Mouse (Mus musculus) G1E-ER4 (cell line): ENCODE results near the gene Pls3. TPM values are rescaled to one million over a fixed set of nuclear protein-coding genes. Genes with fewer than 3 reads are reported as not detected.

Source experiments
- GATA1 ChIP-seq: IDR thresholded peaks from one replicate; pipeline ENCODE4 v1.8.0; 2012; ENCODE audit warnings: low read length, inconsistent platforms
- polyA plus RNA-seq: library from polyadenylated mRNA; stranded (reverse); fragments of >175 nt; gene quantifications from 2 replicates; pipeline ENCODE4 v1.2.3, GENCODE M21; 2012

Pls3 gene
- not detected in 2 replicates for polyA plus RNA-seq

DNA sequence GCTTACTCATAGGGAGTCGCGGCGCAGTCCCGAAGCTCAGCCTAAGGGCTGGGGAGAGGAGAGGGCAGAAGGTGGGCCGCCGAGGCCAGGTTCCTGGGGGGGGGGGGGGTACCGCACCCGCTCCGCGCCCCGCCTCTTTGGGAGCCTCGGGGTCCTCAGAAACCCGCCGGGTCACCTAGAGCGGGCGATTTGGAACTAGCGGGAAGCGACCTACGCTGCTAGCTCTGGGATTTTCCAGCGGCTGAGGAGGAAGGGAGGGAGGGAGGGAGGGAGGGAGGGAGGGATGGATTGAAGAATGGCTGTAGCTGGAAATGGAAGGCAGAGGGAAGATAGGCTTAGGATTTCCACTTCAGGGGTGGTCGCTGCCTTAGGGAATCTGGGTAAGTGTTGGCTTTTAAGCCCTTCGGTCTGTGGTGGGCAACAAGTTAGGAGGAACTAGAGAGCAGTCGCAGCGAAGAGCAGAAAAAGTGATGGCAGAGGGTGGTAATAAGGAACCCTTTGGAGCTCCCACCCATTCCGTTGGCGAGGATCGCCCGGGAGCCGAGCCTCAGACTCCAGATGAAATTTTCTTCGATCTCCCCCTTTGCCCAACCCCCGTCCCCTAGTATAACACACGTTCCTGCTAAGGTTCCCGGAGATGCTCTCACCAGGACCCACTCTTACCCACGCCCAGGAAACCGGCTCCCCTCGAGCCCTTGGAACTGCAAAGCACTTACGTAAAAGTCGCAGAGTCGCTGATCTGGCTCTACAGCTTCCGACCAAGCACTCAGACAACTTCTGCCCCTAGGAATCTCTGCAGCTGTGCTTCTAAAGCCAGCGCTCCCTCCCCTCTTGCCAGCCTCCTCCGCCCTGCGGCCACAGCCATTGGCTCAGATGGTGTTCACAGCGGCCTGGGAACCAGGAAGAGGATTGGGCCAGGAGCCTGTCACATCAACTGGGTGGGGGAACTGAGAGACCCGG, at the start of gene Pls3:
Gene Pls3, minus strand, starts transcription at position 851 of the 960 bp plus-strand sequence.
- no peak for TF ChIP-seq GATA1

DNA sequence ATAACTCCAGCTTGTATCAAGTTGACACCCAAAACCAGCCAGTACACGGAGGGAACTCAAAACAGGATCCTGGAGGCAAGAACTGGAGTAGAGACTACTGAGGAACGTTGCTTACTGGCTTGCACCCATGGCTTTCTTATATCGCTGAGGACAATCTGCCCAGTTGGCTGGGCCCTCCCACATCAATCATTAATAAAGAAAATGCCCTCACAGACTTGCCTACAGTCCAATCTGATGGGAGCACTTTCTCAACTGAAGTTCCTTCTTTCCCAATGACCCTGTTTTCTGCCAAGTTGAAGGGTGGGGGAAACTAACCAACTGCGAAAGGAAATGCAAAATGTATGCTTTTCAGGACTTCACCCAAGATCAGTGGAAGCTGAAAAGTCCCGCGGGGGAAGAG, 20.7 kb upstream of the Pls3 start:
- TF ChIP-seq GATA1: no peak

DNA sequence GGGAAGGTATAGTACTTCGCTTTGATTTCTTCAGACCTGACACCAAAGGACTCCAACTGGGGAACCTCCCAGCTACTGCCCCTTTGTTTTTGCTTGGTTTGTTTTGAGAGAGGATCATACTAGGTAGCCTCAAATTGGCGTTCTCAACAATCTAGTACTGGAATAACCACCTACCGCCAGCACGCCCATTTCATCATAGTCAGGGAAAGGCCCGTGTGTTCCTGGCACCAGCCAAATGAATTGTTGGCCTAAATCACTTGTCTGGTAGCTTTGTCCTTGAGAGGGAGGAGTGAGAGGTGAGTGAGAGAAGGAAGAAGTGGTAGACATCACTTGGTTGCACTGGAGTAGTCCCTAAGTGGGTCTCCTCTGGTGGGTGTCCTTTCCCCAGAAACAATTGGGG, 584 bp upstream of the Pls3 start:
- TF ChIP-seq GATA1: no peak

DNA sequence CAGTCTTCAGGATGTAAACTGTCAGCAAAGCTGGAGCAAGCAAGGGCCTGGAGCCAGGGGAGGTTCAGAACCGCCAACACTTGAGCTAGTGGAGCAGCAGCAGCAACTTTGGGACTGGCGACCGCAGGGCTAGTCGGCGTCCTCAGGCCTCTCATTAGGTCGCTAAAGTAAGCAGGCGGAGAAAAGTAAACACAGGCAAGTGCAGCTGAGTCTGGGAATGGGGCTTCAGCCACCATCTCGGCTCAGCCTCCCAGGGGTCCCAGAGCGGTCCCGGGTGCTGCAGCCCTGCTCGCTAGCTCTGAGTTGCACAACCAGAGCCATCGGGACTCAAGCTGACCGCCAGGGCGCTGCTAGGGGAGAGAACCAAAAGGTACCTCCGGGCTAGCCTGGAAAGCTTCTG, 1.2 kb downstream of the Pls3 start:
- no peak for TF ChIP-seq GATA1

DNA sequence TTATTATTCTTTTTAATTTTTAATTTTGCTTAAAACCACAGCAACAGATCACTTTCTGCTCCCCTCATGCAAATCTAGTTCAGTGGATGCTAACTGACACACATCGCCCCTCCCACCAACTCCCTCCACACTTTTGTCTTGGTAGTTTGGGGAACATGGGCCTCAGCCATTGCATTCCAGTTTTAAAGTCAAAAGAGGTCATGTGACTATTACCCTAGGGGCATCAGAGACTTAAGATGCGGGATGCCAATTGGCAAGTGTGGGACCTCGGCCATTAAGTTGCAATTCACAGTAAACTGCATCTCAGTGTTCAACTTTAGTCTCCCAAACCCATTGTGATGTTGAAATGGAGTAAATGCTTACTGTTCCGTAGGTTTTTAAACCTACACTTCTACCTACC, 1.7 kb downstream of the Pls3 start:
- no peak for TF ChIP-seq GATA1

DNA sequence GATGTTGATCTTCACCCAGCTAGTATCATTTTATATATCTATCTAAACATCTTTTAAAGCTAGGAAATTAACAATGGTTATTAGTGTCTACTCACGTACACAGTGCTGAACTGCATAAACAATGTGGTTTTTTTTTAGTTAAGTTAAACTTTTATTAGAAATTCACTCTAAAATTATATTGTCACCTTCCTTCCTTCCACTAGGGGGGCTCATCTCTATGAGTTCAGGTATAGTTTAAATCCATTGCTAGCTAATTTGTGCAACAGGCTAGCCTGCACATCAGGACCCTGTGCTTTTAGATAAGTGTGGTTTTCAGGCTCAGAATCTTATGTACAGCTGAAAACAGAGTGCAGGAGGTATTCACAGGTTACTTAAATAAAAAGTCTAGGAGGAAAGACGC, 3.1 kb downstream of the Pls3 start:
- TF ChIP-seq GATA1: no peak

DNA sequence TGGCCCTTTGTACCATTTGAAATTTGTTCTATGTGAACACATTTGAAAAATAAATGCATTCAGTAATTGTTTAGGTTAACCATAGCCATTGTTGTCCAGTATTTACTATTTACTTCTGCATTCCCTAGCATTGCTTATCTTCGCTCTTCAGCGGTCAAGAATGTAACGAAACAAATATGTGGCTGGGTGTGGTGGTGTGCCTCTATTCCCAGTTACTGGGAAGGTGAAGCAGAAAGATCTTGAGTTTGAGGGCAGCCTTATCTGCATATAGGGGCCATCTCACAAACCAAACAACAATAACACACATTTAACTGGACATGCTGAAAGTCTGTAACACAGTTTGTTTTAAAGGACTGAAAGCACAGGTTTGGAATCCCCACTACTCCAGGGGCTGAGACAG, 13.3 kb downstream of the Pls3 start:
- no peak for TF ChIP-seq GATA1

DNA sequence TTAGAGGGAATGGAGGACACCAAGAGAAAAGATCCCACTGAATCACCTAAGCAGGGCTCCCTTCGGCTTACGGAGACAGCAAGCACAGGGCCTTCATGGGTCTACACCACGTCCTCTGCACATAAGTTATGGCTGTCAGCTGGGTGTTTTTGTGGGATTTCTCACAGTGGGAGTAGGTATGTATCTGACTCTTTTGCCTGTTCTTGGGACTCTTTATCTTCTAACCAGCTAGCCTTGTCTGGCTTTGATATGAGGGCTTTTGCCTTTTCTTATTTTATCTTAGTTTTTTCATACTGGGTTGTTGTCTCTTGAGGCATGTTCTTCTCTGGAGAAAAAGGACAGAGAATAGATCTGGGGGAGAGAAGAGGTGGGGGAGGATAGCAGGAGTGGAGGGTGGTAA, 20.7 kb downstream of the Pls3 start:
- no peak for TF ChIP-seq GATA1

DNA sequence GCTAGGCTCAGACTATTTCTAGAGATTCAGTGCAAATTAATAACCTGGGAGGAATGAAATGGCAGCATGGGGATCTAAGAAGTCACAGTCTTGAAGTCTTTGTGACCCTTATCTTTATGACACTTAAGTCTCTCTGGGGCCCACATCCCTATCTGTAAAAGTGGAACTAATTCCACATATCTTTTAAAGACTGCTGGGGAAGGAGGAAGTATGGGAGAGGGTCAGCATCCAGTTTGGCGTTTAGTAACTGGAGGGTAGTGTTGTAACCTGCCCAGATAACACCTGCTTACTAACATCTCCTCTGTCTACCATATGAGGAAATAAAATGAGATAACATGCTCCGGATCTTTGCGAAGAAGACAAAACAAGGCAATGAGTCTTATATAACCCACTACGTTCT, 30.7 kb downstream of the Pls3 start:
- TF ChIP-seq GATA1: no peak

DNA sequence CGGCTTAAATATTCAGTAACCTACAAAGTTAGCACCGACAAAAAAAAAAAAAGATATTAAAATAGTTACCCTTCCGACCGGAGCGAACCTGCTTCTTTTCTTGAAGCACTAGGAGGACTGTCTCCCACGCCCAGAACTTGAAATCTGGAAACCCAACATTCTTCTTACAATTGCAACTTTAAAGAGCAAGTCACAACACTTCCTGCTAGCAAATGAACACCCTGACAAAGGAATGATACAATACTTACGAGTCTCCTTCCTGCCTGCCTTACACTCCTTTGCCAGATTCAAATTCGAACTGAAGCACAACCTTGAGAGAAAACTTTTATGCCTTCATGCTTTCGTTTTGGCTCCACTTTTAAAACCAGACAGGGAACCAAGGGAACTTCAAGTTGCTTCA, 32.1 kb downstream of the Pls3 start:
- no peak for TF ChIP-seq GATA1

DNA sequence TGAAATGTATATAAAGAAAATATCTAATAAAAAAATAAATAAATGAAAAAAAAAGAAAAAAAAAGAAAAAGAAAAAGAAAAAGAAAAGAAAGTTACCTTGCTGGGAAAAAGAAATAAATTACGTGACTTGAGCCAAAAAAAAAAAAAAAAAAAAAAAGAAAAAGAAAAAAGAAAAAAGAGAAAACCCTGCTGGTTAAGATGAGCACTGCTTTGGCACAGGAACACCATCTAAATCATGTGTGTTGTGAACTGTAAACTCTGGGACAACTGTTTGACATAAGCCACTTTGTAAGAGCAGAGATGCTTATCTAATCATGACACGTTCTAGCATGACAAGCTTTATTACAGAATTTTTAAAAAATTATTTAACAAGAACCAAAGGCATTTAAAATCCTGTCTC, 32.9 kb downstream of the Pls3 start:
- no peak for TF ChIP-seq GATA1

DNA sequence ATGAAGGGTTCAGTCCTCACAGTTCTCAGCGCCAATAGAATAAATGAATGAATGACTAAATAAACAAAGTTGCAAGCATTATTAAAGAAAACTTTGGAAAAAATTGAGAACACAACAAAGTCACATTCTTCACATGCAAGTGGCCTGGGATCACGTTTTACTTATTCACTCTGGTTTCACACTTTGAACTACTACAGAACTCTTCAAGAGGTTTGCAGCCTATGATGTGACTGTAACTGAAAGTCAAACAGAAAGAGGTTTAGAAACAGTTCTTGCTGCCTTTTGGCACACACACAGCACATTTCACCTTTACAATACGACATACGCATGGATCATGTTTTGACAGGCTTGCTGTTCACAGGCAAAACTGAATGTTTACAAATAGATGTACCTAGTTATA, 34.7 kb downstream of the Pls3 start:
- TF ChIP-seq GATA1: no peak

DNA sequence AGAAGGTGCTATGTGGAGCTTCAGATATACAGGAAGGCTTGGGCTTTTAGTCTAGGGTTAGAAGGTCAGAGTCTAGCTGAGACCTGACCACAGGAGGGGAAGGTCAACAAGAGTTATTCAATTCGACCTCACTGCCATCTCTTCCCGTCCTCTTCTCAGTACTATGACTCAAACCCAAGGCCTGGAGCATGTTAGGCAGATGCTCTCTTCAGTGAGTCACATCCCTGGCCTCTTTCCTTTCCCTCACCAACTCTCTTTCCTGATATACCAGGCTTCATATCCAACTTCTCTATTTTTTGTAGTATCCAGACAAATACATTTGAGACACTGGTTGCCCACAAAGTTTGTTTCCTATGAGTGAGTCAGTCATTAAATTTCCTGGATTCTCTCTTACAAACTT, 40.1 kb downstream of the Pls3 start:
- TF ChIP-seq GATA1: no peak

DNA sequence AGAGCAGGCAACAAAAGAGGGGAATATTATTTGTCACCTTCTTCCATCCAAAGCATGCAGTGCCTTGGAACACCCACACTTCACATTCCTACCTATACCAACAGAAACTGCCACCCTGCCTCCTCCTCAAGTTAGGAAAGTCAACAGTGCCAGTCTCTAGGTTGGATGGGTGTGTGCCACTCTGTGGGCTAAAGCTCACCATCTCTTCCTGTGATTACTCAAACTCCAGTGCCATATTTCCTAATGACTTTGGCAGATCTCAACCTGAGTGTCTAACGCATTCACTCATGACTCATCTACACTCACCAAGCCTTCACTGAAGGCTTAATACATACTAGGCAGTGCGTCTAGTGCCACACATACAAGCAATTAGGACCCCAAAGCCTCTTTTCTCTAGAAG, 40.7 kb downstream of the Pls3 start:
- TF ChIP-seq GATA1: no peak

DNA sequence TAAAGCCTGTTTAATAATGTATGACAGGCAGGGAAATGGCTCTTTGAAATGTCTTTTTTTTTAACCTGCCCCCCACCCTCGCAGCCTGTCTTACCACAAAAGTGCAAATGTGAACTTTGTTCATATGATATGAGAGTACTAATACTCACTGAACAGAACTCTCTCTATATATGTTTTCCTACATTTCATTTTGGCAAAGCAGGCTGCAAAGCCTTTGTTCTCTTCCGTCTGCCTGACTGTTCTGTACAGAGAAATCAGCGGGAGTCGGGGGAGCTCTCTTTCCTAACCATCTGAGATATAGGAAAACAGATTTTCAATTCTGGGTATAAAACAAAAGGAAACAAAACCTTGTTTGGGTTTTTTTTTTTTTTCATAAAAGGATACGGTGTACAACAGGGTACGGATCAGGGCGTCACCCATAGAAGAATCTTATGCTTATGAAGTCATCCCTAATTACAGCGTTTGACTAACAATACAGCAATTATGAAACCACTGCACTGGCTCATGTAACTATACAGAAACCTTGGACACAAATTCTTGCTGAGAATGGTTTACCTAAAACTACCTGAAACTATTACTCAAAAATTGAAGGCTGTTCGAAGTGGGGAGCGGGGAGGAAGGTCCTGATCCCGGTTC, 41.9 kb downstream of the Pls3 start:
- no peak for TF ChIP-seq GATA1

DNA sequence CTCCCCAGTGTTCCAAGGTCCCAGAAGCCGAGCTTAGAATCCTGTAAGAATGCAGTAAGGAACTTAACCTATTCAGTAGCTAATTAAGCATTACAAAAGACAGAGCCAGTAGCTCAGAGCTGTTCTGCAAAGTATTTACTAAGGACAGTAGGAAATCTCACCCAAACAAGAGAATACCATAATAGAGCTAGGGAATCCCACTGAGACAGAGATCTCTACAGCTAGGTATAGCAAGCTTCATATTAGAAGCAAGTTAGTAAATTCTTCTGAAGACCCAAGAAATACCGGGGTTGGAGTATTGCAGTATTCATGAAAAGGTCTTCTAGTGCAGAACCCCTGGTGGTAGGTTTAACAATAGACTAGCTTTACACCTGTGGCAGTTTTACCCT, 45.1 kb downstream of the Pls3 start:
- TF ChIP-seq GATA1: no peak
